Mouse (Mus musculus): ENCODE results near the gene Gm10401.

GRCm38 (mm10) chr5:115060977-115061376, 37.1 kb downstream of the Gm10401 start:
- no peak for TF ChIP-seq CTCF (IDR thresholded peaks at IDR 0.05; ENCODE audit: control insufficient read depth, insufficient read depth, insufficient replicate concordance, low read depth, low read length)
- no peak for TF ChIP-seq POLR2A (IDR thresholded peaks at IDR 0.05; ENCODE audit: control insufficient read depth, low read depth, low read length)

All from testis, adult 2 months (tissue).